Mouse (Mus musculus) limb, embryonic 13.5 days (tissue): Measurements from ENCODE around the gene Rnf208. TPM values are rescaled to one million over a fixed set of nuclear protein-coding genes. Genes with fewer than 3 reads are reported as not detected.

Source experiments
- ATAC-seq: fragments of 200-750 bp; cut with Nextera tagmentation; 2 replicates; pipeline ENCODE4 v1.8.0; 2017; ENCODE audit warnings: low read depth, moderate number of reproducible peaks, moderate TSS enrichment; ENCODE audit not compliant: low FRiP score
- H3K27ac ChIP-seq: fragments of 300-500 bp; sonication (generic); 2 replicates; pipeline ENCODE4 v1.5.1; 2015; ENCODE audit warnings: inconsistent platforms, mild to moderate bottlenecking, moderate library complexity
- H3K27me3 ChIP-seq: fragments of 300-500 bp; sonication (generic); 2 replicates; pipeline ENCODE4 v1.6.1; 2015; ENCODE audit warnings: mild to moderate bottlenecking, inconsistent platforms
- H3K36me3 ChIP-seq: fragments of 300-500 bp; sonication (generic); 2 replicates; pipeline ENCODE4 v1.6.1; 2015; ENCODE audit warnings: inconsistent platforms, mild to moderate bottlenecking, moderate library complexity
- H3K4me1 ChIP-seq: fragments of 300-500 bp; sonication (generic); 2 replicates; pipeline ENCODE4 v1.6.1; 2015; ENCODE audit warnings: inconsistent platforms
- H3K4me2 ChIP-seq: fragments of 300-500 bp; sonication (generic); replicated peaks from 2 replicates; pipeline ENCODE4 v1.6.1; 2015; ENCODE audit warnings: inconsistent platforms, mild to moderate bottlenecking, moderate library complexity
- H3K4me3 ChIP-seq: fragments of 300-500 bp; sonication (generic); 2 replicates; pipeline ENCODE4 v1.5.1; 2015; ENCODE audit warnings: moderate library complexity, mild to moderate bottlenecking, inconsistent platforms
- H3K9ac ChIP-seq: fragments of 300-500 bp; sonication (generic); 2 replicates; pipeline ENCODE4 v1.6.1; 2015; ENCODE audit warnings: mild to moderate bottlenecking, inconsistent platforms
- H3K9me3 ChIP-seq: fragments of 300-500 bp; sonication (generic); 2 replicates; pipeline ENCODE4 v1.6.1; 2016; ENCODE audit warnings: inconsistent platforms
- WGBS: fragments of 180-500 bp; shearing (Covaris S2); methylation state at CpG from one replicate; pipeline ENCODE4 v1.1.7; 2015; 5-methylcytosine and 5-hydroxymethylcytosine counted together
- polyA plus RNA-seq: library from polyadenylated mRNA; unstranded; fragments of >200 nt; fragmentation: Nextera tagmentation; extraction: Ambion mirVana; gene quantifications from 2 replicates; pipeline ENCODE4 v1.2.1, GENCODE M21; 2015

The Rnf208 gene
- polyA plus RNA-seq, 1 experiment from 2014 or later, result 9.2 TPM

- peak; percentile 6; the same call in 1 of the 2 replicates for ATAC-seq
- peaks cover 38% of the 10 kb centered on the region for H3K36me3 ChIP-seq
- peak overlapping the region; percentile 71 for H3K4me3 ChIP-seq
- no peaks in the 10 kb centered on the region for H3K9me3 ChIP-seq
- H3K4me1 ChIP-seq, result peaks cover 15% of the 10 kb centered on the region
- WGBS, result under 1% methylated on average over 24 of the region's 24 CpGs
- H3K4me2 ChIP-seq, result peak overlapping the region; percentile 94
- peak overlapping the region; percentile 90 for H3K9ac ChIP-seq
- peak overlapping the region; percentile 90 for H3K27ac ChIP-seq
- peaks cover 3% of the 10 kb centered on the region; the same call in 1 of the 2 replicates for H3K27me3 ChIP-seq
These were observed 31.4 kb upstream of the Rnf208 start for GRCm38 (mm10) chr2:25210686-25211085.

DNA sequence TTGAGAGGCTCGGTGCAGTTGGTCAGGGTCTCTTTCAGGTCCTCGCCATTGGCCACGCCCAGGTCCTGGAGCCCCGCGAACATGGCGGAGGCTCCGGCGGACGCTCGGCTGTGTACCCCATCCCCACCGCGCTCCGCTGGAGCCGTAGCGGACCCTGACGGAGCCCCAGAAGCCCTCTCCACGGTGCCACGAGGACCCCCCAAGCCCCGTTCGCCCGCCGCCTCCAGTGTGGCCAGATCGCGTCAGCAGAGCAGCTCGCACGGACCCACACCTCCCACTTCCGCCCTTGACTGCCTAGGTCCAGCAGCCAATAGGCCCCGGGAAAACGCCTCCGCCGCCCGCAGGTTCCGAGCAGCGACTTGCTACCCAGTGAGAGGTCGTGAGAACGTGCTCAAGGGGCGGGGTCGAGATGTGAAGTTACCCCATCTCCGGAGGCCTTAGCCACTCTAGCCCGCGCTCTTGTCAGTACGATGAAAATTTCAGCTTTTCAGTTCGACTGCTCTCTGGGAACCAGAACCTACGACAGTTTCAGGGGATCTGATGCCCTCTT is 30.9 kb upstream of the Rnf208 start, which contains the start of gene Nelfb:
TSS of gene Nelfb (minus strand) at position 369 of the 550 bp plus-strand sequence.
- peak within 1 kb of the TSS; percentile 94 for H3K4me2 ChIP-seq
- H3K36me3 ChIP-seq, result peaks cover 33% of the 10 kb centered on the region
- WGBS, result under 1% methylated on average over 44 of the region's 44 CpGs
- peak; percentile 94 for ATAC-seq
- H3K27ac ChIP-seq, result peak within 1 kb of the TSS; percentile 90
- peaks cover 15% of the 10 kb centered on the region for H3K4me1 ChIP-seq
- H3K9me3 ChIP-seq, result no peaks in the 10 kb centered on the region
- peaks cover 3% of the 10 kb centered on the region; the same call in 1 of the 2 replicates for H3K27me3 ChIP-seq
- peak within 1 kb of the TSS; percentile 90 for H3K9ac ChIP-seq
- H3K4me3 ChIP-seq, result peak within 1 kb of the TSS; percentile 71

GRCm38 (mm10) chr2:25213266-25213865 is 28.7 kb upstream of the Rnf208 start:
- Histone ChIP-seq H3K9ac (no peak overlapping the region), H3K27ac (no peak overlapping the region), H3K4me2 (no peak overlapping the region), H3K4me1 (peaks cover 15% of the 10 kb centered on the region), H3K4me3 (no peak overlapping the region), H3K27me3 (peaks cover 3% of the 10 kb centered on the region; the same call in 1 of the 2 replicates), H3K9me3 (no peaks in the 10 kb centered on the region), H3K36me3 (peaks cover 11% of the 10 kb centered on the region)
- no peak for ATAC-seq
- 63% methylated on average over 23 of the region's 23 CpGs for WGBS

- Histone ChIP-seq H3K9ac (no peak within 1 kb of the TSS), H3K9me3 (no peaks in the 10 kb centered on the region), H3K4me1 (peaks cover 15% of the 10 kb centered on the region), H3K4me2 (no peak within 1 kb of the TSS), H3K4me3 (no peak within 1 kb of the TSS), H3K36me3 (peaks cover 4% of the 10 kb centered on the region; the same call in 1 of the 2 replicates), H3K27ac (no peak within 1 kb of the TSS), H3K27me3 (peaks cover 6% of the 10 kb centered on the region; the same call in 1 of the 2 replicates)
- ATAC-seq, result no peak
- WGBS, result 74% methylated on average over 3 of the region's 3 CpGs
These were observed 27.6 kb upstream of the Rnf208 start, which contains the start of gene Stpg3 for GRCm38 (mm10) chr2:25214444-25214843. Stpg3 (minus strand) TSS chr2:25214637.

DNA sequence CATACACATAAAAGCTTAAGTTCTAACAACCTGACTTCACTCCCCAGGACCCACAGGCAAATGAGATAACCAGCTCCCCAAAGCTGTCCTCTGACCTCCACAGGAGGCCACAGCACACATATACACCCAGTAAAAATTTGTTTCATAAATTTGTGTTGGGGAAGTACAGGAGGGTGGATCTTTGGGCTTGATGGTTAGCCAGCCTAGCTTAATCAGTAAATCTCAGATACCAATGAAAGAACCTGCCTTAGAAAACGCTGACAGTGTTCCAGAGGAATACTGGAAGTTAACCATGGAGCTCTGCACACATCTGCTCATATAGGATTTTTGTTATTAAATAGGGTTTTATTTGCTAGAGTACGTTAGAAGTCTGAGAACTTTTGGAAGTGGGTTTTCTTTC is 24.4 kb upstream of the Rnf208 start:
- Histone ChIP-seq H3K9ac (no peak overlapping the region), H3K4me3 (no peak overlapping the region), H3K36me3 (peaks cover 10% of the 10 kb centered on the region), H3K9me3 (no peaks in the 10 kb centered on the region), H3K27ac (no peak overlapping the region), H3K27me3 (peaks cover 5% of the 10 kb centered on the region; the same call in 1 of the 2 replicates), H3K4me1 (no peaks in the 10 kb centered on the region), H3K4me2 (no peak overlapping the region)
- 59% methylated on average over 2 of the region's 2 CpGs for WGBS
- ATAC-seq, result no peak

GRCm38 (mm10) chr2:25218445-25218844 is 23.6 kb upstream of the Rnf208 start, which contains the start of gene Fam166a:
Fam166a (plus strand) TSS chr2:25218745.
- no peak within 1 kb of the TSS for H3K4me3 ChIP-seq
- H3K27ac ChIP-seq, result no peak within 1 kb of the TSS
- peaks cover 13% of the 10 kb centered on the region for H3K36me3 ChIP-seq
- no peak within 1 kb of the TSS for H3K4me2 ChIP-seq
- no peak for ATAC-seq
- peaks cover 4% of the 10 kb centered on the region for H3K4me1 ChIP-seq
- peaks cover 3% of the 10 kb centered on the region; the same call in 1 of the 2 replicates for H3K27me3 ChIP-seq
- H3K9ac ChIP-seq, result no peak within 1 kb of the TSS
- no peaks in the 10 kb centered on the region for H3K9me3 ChIP-seq

- Histone ChIP-seq H3K9me3 (no peaks in the 10 kb centered on the region), H3K4me2 (no peak overlapping the region), H3K9ac (no peak overlapping the region), H3K4me1 (peaks cover 14% of the 10 kb centered on the region), H3K36me3 (peaks cover 13% of the 10 kb centered on the region), H3K27ac (no peak overlapping the region), H3K4me3 (no peak overlapping the region), H3K27me3 (peaks cover 3% of the 10 kb centered on the region; the same call in 1 of the 2 replicates)
- 70% methylated on average over 5 of the region's 5 CpGs for WGBS
- no peak for ATAC-seq
These were observed 20.7 kb upstream of the Rnf208 start for GRCm38 (mm10) chr2:25221331-25221772.

- Histone ChIP-seq H3K9me3 (no peaks in the 10 kb centered on the region), H3K4me2 (peak overlapping the region; percentile 96), H3K27ac (peak overlapping the region; percentile 90), H3K9ac (peak overlapping the region; percentile 89), H3K4me3 (peak overlapping the region; percentile 91), H3K27me3 (peaks cover under 1% of the 10 kb centered on the region; the same call in 1 of the 2 replicates), H3K4me1 (peaks cover 16% of the 10 kb centered on the region), H3K36me3 (peaks cover 13% of the 10 kb centered on the region)
- peak; percentile 6 for ATAC-seq
- WGBS, result 2% methylated on average over 49 of the region's 53 CpGs
These were observed 18.2 kb upstream of the Rnf208 start for GRCm38 (mm10) chr2:25223681-25224491.

- no peak for ATAC-seq
- H3K9ac ChIP-seq, result peak within 1 kb of the TSS; percentile 89
- 0% methylated on average over 17 of the region's 17 CpGs for WGBS
- H3K36me3 ChIP-seq, result peaks cover 13% of the 10 kb centered on the region
- no peaks in the 10 kb centered on the region for H3K27me3 ChIP-seq
- peak within 1 kb of the TSS; percentile 97 for H3K27ac ChIP-seq
- H3K4me1 ChIP-seq, result peaks cover 18% of the 10 kb centered on the region
- peak within 1 kb of the TSS; percentile 96 for H3K4me2 ChIP-seq
- H3K9me3 ChIP-seq, result no peaks in the 10 kb centered on the region
- peak within 1 kb of the TSS; percentile 91 for H3K4me3 ChIP-seq
These were observed 17.6 kb upstream of the Rnf208 start, which contains the start of gene Tubb4b for GRCm38 (mm10) chr2:25224492-25224765. Tubb4b (minus strand) TSS chr2:25224702.

- peak; percentile 98 for ATAC-seq
- peak overlapping the region; percentile 68 for H3K9ac ChIP-seq
- H3K4me3 ChIP-seq, result peak overlapping the region; percentile 91
- H3K27me3 ChIP-seq, result no peaks in the 10 kb centered on the region
- H3K9me3 ChIP-seq, result no peaks in the 10 kb centered on the region
- H3K4me2 ChIP-seq, result peak overlapping the region; percentile 64
- H3K27ac ChIP-seq, result peak overlapping the region; percentile 97
- H3K36me3 ChIP-seq, result peaks cover 13% of the 10 kb centered on the region
- H3K4me1 ChIP-seq, result peaks cover 18% of the 10 kb centered on the region
- WGBS, result 3% methylated on average over 41 of the region's 41 CpGs
These were observed 17.0 kb upstream of the Rnf208 start for GRCm38 (mm10) chr2:25224766-25225752.

DNA sequence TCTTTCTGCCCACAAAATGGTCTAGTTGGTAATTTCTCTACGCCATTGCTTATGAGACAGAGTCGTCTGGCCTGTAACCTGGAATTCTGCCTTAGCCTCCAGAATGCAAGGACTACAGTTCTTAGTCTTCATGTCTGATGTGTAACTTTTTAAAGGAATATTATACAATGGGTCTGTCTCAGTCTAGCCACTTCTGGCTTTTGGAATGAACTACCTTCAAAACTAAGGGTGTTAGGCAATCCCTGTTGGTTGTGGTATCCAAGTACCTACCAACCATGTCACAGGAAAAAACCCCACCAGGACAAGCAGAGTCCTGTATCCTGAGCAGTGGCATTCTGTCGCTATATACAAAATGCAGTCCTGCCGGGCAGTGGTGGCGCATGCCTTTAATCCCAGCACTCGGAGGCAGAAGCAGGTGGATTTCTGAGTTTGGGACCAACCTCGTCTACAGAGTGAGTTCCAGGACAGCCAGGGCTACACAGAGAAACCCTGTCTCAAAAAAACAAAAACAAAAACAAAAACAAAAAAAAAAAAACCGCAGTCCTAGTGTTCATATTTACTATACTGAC is 16.2 kb upstream of the Rnf208 start:
- Histone ChIP-seq H3K9ac (peak overlapping the region; percentile 68; the same call in 1 of the 2 replicates), H3K27ac (peak overlapping the region; percentile 97), H3K27me3 (peaks cover 3% of the 10 kb centered on the region; the same call in 1 of the 2 replicates), H3K4me1 (peaks cover 18% of the 10 kb centered on the region), H3K4me2 (peak overlapping the region; percentile 64), H3K36me3 (peaks cover 13% of the 10 kb centered on the region), H3K4me3 (peak overlapping the region; percentile 49), H3K9me3 (no peaks in the 10 kb centered on the region)
- WGBS, result 73% methylated on average over 8 of the region's 8 CpGs
- no peak for ATAC-seq
